Mouse (Mus musculus) cerebral cortex, adult 2 months (tissue): ENCODE results near the gene Bves.

ENCODE experiments used
- WGBS: fragments of 180-500 bp; shearing (Covaris S2); methylation state at CpG from one replicate; pipeline ENCODE4 v1.1.7; 2018; 5-methylcytosine and 5-hydroxymethylcytosine counted together

Bves gene

DNA sequence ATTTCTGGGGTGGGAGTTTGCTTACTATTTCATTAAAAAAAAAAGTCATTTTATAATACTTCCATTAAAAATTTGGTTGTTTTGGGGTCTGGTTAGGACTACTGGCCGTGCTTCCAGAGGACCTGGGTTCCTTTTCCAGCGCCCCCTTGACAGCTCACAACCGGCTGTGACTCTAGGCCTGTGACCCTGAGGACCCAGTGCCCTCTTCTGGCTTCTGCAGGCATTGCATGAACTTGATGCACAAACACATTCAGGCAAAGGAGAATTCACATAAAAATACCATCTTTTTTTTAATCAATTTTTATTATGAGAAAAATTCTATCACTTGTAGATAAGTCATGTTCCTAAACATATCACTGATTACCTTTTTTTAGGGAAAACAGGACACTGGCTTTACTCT lies 12.6 kb downstream of the Bves start:
- 90% methylated on average over 3 of the region's 3 CpGs for WGBS

DNA sequence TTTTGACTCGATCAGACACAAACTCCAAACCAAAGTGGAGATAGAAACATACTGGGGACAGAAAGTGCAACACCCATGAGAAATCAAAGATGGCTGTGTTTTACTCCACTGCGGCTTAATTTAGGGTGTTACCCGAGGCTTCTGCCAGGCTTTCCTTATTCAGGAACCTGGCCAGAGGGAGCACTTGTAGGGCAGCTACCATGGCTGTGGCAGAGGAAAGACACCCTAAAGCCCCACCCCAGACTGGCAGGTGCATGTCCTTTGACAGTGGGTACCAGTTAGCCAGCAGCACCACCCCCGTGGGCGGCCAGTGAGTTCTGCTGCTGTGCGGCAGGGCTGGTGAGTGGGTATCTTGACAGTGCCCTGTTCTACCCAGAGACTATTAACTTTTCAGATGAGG lies 20.5 kb downstream of the Bves start:
- 91% methylated on average over 6 of the region's 6 CpGs for WGBS

DNA sequence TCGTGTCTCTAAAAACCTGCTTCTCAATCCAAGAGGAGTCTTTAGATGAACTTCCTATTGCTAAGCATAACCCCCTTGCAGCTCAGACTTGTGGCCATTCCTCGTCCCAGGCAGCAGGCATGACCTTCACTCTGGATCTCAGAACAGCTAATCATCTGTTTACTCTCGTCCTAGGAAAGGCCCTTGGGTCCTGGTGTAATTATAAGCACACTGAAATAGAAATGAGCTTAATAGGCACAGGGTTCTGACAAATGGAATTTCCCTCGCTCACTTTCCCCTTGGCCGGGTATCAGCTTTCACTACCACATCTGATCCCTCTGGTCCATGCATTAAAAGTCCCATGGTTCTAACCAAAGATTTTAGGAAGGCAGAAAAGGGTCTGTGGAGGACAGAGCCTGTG lies 27.8 kb downstream of the Bves start:
- WGBS, result 66% methylated on average over 5 of the region's 5 CpGs

DNA sequence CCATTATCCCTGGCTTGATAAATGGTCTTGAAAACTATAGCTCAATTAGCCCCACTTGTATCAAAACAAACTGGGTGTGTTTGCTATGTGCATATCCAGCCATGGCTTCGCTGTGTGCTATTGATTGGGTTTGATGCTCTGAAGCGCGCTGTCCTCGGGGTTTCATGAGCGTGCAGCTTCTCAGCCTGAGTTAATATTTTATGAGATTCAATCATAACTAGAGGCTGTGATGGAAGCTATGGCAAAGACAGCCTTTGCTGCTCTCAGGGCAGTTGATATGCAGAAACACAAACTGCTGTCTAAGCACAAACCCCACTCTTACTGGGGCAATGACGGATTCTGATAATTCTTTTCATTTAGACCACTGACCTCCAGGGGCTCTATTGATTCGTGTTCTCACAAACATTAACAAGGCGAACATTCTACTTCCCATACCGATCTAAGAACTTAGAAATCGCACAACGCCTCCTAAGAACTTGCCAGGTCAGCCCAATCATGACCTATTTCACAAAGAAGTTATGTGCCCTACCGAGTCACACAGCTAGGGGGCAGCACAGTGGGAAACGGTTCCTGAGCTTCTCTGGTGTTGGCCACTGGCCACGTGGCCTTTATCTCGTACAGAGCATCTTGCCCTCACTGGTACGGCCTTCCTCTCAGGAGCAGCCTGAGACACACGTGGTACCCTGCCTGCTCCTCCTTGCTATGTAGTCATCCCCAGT lies 31.6 kb downstream of the Bves start:
- WGBS, result 91% methylated on average over 17 of the region's 17 CpGs

DNA sequence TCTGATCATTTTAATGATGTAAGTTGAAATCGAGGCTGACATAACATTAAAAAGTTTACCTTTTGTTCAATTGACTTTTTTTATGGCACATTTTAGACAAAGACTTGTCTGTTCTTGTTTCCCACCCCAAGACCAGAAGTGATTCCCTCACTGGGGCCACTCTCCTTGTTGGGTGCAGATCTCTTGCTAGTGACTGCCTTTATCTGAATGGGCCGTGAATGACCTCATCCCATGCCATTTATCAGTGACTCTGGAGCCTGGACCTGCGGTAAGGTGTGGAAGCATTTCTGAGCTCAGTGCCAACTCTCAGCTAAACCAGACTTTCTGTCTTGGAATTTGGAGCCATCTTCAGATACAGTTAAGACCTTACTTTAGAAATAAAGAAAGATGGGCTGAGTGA lies 34.1 kb downstream of the Bves start:
- 88% methylated on average over 3 of the region's 3 CpGs for WGBS

DNA sequence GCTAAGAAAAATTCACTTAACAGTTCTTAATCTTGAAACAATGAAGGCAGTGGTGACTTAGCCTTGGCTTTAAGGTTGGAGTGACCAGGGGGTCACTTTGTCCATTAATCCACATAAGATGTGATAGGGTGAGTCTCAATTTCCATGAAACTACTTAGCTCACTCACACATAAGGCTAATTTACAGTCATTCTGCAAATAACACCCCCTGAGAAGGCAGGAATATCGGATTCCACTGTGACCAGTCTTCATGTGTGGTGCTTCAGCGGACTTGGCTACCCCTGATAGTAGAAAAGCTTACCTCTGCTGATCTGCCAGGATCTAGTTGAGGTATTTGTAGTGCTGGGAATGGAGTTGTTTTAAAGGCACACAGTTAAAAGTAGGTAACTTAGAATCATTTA lies 35.0 kb downstream of the Bves start:
- 95% methylated on average over 2 of the region's 2 CpGs for WGBS

DNA sequence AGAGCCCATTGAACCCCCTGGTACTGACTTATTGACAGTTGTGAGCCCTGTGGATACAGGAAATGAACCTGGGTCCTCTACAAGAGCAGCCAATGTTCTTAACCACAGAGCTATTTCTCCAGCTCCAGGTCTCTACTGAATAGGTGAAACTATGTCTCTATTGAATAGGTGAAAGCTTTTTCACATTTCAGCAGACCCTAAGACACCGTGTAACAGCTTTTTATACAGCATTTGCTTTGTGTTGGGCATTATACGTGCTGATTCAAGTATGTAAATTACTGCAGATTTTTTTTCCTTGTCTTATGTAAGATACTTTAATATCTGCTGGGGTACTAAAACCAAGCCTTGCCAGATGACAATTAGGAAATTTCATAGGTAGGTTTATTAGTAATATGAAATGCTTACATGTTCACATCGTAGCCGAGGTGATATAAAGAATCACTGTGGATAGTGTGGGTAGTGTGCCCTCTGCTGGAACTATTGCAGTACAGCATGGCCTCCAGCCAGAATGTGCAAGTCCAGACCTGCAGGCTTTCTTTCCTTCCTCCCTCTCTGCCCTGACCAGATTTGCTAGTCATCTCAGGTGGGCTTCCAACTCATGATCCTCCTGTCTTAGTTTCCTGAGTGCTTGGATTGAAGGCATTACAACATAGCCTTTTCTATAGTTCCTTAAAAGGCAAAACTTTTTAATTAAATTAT lies 37.6 kb downstream of the Bves start:
- WGBS, result 18% methylated on average over 4 of the region's 4 CpGs

DNA sequence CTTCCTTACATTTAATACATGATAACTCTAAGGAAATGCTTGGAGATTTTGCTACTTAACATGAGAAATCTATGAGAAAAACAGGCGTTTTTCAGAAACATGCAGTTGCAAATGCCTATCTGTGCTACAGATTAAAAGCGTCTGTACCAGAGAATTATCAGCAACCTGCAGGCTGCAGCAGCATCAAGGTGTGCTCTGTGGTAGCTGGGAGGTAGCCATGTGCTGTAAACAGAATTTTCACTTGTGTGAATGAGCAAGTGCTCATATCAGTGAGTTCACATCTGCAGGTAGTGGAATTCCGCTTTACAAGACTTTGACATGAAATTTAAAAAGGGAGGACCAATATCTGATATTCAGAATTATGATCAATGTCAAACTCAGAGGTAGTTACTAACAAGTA lies 42.7 kb downstream of the Bves start:
- 92% methylated on average over 3 of the region's 3 CpGs for WGBS

DNA sequence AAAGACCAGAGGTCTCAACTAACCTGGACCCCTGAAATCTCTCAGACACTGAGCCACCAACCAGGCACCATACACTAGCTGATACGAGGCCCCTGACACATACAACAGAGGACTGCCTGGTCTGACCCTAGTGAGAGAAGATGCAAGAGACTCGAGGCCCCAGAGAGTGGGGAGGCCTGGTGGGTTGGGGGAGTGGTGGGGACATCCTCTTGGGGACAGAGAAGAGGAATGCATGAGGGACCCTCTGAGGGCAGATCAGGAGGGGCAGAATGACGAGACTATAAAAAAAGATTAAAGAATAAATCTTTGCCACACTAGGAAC lies 47.0 kb downstream of the Bves start:
- 71% methylated on average over 3 of the region's 3 CpGs for WGBS

DNA sequence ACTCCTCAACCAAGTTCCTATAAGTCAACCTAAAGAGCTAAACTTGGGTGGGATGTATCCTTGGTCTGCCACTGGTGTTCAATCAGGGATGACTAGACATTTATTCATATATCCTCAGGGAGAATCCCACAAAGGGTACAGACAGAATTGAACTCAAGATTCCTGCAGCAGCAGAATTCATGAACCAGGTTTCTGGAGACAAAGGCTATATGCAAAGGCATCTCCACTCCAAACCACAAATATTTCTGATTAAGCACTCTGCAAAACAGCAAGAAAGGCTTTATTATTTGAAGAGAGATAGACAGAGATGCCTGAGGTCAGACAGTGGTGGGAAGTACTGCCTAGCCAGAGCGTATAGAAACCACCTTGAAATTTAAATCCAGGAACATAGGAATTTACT lies 62.6 kb downstream of the Bves start:
- 86% methylated on average over 1 of the region's 1 CpGs for WGBS

DNA sequence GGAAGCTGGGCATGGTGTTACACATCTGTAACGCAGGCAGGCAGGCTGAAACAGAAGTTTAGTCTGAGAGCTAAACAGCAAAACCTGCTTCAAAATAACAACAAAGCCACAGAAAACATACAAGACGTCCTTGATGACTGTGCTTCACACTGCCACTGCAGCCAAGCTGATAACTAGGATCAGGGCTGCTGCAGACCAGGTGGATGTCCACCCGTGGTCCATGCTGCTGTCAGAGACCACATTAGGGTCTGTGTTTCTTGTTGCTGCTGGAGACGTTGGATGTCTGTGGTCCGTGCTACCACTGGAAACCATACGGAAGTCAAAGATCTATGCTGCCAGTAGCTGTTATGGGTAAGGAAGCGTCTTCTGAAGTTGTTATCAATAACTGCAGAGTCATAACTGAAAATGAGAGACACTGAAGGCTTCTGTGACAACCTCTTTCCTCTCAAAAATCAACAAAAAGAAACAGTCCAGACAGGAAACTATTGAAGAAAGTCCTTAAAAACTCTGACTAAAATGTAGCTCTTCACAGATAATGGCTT lies 64.2 kb downstream of the Bves start:
- WGBS, result 87% methylated on average over 7 of the region's 7 CpGs

DNA sequence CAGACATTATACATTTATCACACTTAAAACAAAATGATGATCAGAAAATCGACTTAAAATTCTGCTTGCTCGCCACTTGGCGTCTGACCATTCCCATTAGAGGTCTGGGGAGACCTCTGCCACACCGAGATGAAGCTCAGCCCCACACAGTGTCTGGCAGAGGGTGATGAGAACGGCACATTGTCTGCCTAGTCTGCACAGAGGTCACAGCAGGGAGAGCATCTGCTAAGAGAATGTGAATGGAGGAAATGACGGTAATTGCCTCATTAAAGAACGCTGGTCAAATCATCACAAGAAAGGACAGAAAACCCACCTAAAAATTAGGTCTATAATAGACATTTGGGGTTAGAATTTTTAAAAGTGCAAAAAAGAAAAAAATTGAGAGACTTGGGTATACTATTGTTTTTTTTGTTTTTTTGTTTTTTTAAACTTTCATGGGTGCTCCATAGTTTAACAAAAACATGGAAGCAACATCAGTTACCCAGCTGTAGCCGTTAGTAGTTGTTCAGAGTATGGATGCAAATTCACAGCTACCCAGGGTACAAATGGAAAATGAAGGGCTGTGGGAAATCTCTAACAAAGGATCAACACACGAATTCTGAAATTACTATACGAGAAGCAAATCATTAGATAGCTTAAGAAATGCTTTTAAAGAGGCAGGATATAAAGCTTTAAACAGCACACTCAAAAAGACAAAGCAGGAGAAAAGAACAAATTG lies 75.2 kb downstream of the Bves start:
- WGBS, result 49% methylated on average over 10 of the region's 10 CpGs

DNA sequence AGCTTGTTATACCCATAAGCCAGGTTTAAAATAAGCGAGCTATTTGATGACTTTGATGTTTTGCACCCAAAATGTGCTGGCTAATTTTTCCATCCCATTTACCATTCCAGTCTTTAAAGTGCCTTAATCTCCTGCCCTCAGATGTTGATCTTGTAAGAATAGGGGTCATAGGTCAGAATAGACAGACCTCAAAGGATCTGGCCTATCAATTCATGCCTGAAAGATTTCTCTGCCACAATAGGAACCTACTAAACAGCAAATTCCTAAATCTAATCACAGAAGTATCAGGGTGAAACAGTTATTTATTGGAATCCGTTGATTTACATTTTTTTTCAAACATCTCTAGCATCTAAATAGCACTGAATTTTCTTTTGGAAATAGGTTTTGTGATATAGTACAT lies 76.2 kb downstream of the Bves start:
- WGBS, result 79% methylated on average over 2 of the region's 2 CpGs

DNA sequence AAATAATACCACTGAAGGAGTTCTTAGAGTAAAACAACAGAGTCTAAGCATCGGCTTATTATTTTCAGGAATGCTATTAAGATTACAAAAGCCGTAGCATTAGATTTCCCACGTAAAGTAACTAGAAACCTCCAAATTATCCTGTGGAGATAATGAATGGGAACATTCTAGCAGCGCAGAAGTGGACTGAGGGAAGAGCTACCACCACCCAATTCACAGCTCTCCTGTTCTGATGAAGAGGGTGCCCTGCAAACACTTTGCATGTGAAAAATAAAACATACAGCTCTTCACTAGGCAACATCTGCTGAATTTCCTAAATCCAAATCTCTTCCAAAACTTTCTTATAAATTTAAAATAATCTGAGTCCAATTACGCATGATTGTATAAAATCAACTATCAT lies 76.6 kb downstream of the Bves start:
- 84% methylated on average over 5 of the region's 5 CpGs for WGBS
